Mouse (Mus musculus) bone marrow macrophage, adult 2 months (primary cell): ENCODE data around the gene Syn2.

Experiments
- CTCF ChIP-seq: IDR thresholded peaks from 2 replicates; pipeline ENCODE4 v1.5.1; 2012; ENCODE audit warnings: low read depth, mild to moderate bottlenecking, low read length, moderate library complexity
- POLR2A ChIP-seq: IDR thresholded peaks from 2 replicates; pipeline ENCODE4 v1.6.1; 2012; ENCODE audit warnings: mild to moderate bottlenecking, low read depth, low read length, borderline replicate concordance

DNA sequence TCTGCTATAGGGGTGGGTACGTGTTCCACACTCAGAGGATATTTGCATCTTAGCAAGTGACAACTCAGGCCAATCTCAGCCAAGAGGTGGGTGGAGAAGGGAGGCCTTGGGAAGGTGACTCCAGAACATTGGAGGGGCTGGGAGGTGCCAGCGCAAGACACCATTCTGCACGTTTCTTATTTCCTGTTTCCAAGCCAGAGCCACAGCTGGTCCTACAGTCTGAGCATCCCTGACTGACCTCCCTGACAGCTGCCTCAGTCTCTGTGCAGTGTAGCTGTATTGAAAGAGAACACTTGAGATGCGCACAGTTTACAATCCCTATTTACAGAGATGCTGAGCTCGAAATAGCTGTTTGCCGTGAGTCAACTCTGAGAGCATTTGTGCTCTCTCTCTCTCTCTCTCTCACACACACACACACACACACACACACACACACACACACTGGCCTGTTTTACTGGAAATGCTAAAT lies 187.2 kb downstream of the Syn2 start:
- no peak for TF ChIP-seq CTCF
- no peak for TF ChIP-seq POLR2A
